Mouse (Mus musculus): ENCODE measurements around the gene Kcnq1.

- TF ChIP-seq CTCF (IDR thresholded peaks at IDR 0.05; ENCODE audit: low read depth) (no peak), EP300 (IDR thresholded peaks at IDR 0.05; ENCODE audit: low read depth) (no peak)
Observed at GRCm38 (mm10) chr7:143408615-143409021, 302.5 kb downstream of the Kcnq1 start.
